Comparison of ENCODE assay signal across 10 mouse cellular contexts in the genomic region with DNA sequence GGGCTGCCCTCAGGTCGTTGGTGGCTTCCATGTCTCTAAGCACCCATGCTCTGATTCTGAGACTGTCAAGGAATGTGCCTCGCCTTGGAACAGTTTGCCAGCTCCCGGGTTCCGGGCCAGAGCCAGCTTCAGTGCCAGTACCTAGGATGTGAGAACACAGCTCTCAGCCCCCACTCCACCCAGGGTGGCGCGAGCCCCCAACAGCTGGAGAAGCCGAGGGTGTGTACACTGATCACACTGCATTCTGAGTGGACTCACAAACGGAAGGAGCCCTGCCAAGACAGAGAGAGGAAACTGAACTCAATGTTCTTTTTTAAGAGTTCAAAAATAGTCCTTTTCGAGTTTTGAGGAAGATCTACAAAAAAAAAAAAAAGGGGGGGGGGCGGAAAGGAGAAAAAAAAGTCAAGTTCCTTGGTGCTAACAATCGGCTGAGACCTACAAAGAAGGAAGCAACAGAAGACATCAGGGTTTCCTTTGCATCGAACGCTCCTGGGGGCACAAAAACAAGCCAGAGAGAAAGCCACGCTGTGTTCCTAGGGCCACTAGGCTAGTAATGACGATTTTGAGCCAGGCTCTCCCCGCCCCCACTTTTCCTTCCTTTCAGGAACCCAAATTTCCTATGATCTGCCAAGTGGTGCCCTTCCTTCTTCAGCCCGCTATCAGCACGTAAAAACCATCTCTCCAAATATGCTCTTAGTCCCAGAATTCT. TPM values are rescaled to one million over a fixed set of nuclear protein-coding genes. Genes with fewer than 3 reads are reported as not detected.
DNase-seq lines count a peak whose midpoint lies in the region; ATAC-seq and TF ChIP-seq lines count a peak whose summit lies in the region.
"Had no signal": no experiment of that assay in that cellular context is flagged by ENCODE, and none has a peak within 500 bp of the region (broad histone marks: within the 10 kb centered on the region; RNA-seq: fewer than 3 reads in every experiment).

No protein-coding gene starts in this region.

- ATAC-seq in heart, embryonic 11.5 days (replicated peaks; ENCODE audit: insufficient number of reproducible peaks, low FRiP score, low TSS enrichment), result no peak
- no peak for ATAC-seq in forebrain, embryonic 12.5 days (ENCODE audit: low FRiP score)
- ATAC-seq in hindbrain, embryonic 14.5 days (ENCODE audit: low FRiP score), result no peak

- no peaks in the 10 kb centered on the region for H3K9me3 ChIP-seq in heart, embryonic 11.5 days (replicated peaks; ENCODE audit: control insufficient read depth, low read length)
- H3K9me3 ChIP-seq in forebrain, embryonic 12.5 days, result no peaks in the 10 kb centered on the region
- H3K9me3 ChIP-seq in hindbrain, embryonic 14.5 days (ENCODE audit: control insufficient read depth, low read length), result no peaks in the 10 kb centered on the region
- H3K9me3 ChIP-seq: midbrain, embryonic 12.5 days had no signal

- H3K36me3 ChIP-seq in heart, embryonic 11.5 days (ENCODE audit: control insufficient read depth, insufficient read depth, low read length), result peaks cover 17% of the 10 kb centered on the region
- no peaks in the 10 kb centered on the region for H3K36me3 ChIP-seq in forebrain, embryonic 12.5 days (replicated peaks)
- H3K36me3 ChIP-seq in hindbrain, embryonic 14.5 days (replicated peaks; ENCODE audit: control insufficient read depth, insufficient read depth), result no peaks in the 10 kb centered on the region
- H3K36me3 ChIP-seq: midbrain, embryonic 12.5 days had no signal

- H3K4me1 ChIP-seq in cortical plate, adult 2 months (ENCODE audit: control insufficient read depth, insufficient read depth, low read length), result peaks cover 28% of the 10 kb centered on the region
- H3K4me1 ChIP-seq in heart, embryonic 11.5 days (ENCODE audit: control insufficient read depth, insufficient read depth, low read length), result peaks cover 7% of the 10 kb centered on the region
- H3K4me1 ChIP-seq in forebrain, embryonic 12.5 days, result peaks cover 9% of the 10 kb centered on the region; the same call in 1 of the 2 replicates
- peaks cover 14% of the 10 kb centered on the region; the same call in 1 of the 2 replicates for H3K4me1 ChIP-seq in hindbrain, embryonic 14.5 days (replicated peaks; ENCODE audit: control insufficient read depth, insufficient read depth, low read length)

- peak overlapping the region; percentile 97 for H3K27ac ChIP-seq in cortical plate, adult 2 months (ENCODE audit: insufficient read depth, low read length)
- peak overlapping the region; percentile 30; the same call in 1 of the 2 replicates for H3K27ac ChIP-seq in heart, embryonic 11.5 days (ENCODE audit: low read depth, low read length)
- H3K27ac ChIP-seq in forebrain, embryonic 12.5 days, result no peak overlapping the region
- H3K27ac ChIP-seq in hindbrain, embryonic 14.5 days, result no peak overlapping the region
- H3K27ac ChIP-seq: kidney, postnatal 0 days; midbrain, embryonic 12.5 days had no signal

- H3K27me3 ChIP-seq in heart, embryonic 11.5 days (ENCODE audit: control insufficient read depth, insufficient read depth, low read length), result no peaks in the 10 kb centered on the region
- no peaks in the 10 kb centered on the region for H3K27me3 ChIP-seq in forebrain, embryonic 12.5 days
- no peaks in the 10 kb centered on the region for H3K27me3 ChIP-seq in hindbrain, embryonic 14.5 days (ENCODE audit: control insufficient read depth, insufficient read depth, low read length)
- H3K27me3 ChIP-seq: midbrain, embryonic 12.5 days had no signal

- 79% methylated on average over 17 of the region's 18 CpGs for WGBS in heart, embryonic 11.5 days (ENCODE audit: insufficient replicate concordance)
- 80% methylated on average over 18 of the region's 18 CpGs for WGBS in forebrain, embryonic 12.5 days
- 85% methylated on average over 18 of the region's 18 CpGs for WGBS in hindbrain, embryonic 14.5 days

- no peak overlapping the region for H3K4me2 ChIP-seq in heart, embryonic 11.5 days
- no peak overlapping the region for H3K4me2 ChIP-seq in forebrain, embryonic 12.5 days
- no peak overlapping the region for H3K4me2 ChIP-seq in hindbrain, embryonic 14.5 days (replicated peaks)
- H3K4me2 ChIP-seq: midbrain, embryonic 12.5 days had no signal

- TF ChIP-seq CTCF in cortical plate, adult 2 months (IDR thresholded peaks at IDR 0.05; ENCODE audit: extremely low read depth, insufficient read depth, low read length), result no peak

- DNase-seq in layer of hippocampus, adult 11-12 months (ENCODE audit: low spot score), result peak; percentile 49
- no peak for DNase-seq in layer of hippocampus, adult 8-10 months (ENCODE audit: low spot score in 2 of 2)
- peak; percentile 31 for DNase-seq in lung, postnatal 36 days
- no peak for DNase-seq in thymus, postnatal 4 days
- no peak for DNase-seq in hindbrain, embryonic 14.5 days (ENCODE audit: low spot score)

- TF ChIP-seq POLR2A in cortical plate, adult 2 months (IDR thresholded peaks at IDR 0.05; ENCODE audit: extremely low read depth, insufficient read depth, low read length), result no peak

- no peak overlapping the region for H3K4me3 ChIP-seq in cortical plate, adult 2 months (ENCODE audit: insufficient read depth, low read length)
- H3K4me3 ChIP-seq in heart, embryonic 11.5 days (ENCODE audit: low read depth, low read length), result no peak overlapping the region
- H3K4me3 ChIP-seq in forebrain, embryonic 12.5 days (replicated peaks), result no peak overlapping the region
- H3K4me3 ChIP-seq in hindbrain, embryonic 14.5 days (replicated peaks; ENCODE audit: low read length), result no peak overlapping the region
- H3K4me3 ChIP-seq: midbrain, embryonic 12.5 days had no signal

- no peak overlapping the region for H3K9ac ChIP-seq in heart, embryonic 11.5 days (ENCODE audit: low read depth, low read length)
- no peak overlapping the region for H3K9ac ChIP-seq in forebrain, embryonic 12.5 days
- H3K9ac ChIP-seq in hindbrain, embryonic 14.5 days, result no peak overlapping the region
- H3K9ac ChIP-seq: midbrain, embryonic 12.5 days had no signal

RNA-seq across cellular contexts. Expression of gene Tmod1, which starts 48.1 kb away (rescaled TPM):
- total RNA-seq in layer of hippocampus, adult 8-10 months (2022), result 10 to 100 TPM; 22.4 to 30.0 (median 28.9) TPM
- polyA plus RNA-seq in cortical plate, adult 2 months (2012; rRNA removed), result 48.2 and 50.9 TPM in 2 replicates
- 203 and 215 TPM in 2 replicates for polyA plus RNA-seq in heart, embryonic 11.5 days (2014; fragmentation: Nextera tagmentation; extraction: Ambion mirVana)
- 0.67 and 1.1 TPM in 2 replicates for polyA plus RNA-seq in forebrain, embryonic 12.5 days (2016; fragmentation: Nextera tagmentation; extraction: Ambion mirVana)
- 1.9 TPM in 2 replicates for polyA plus RNA-seq in hindbrain, embryonic 14.5 days (2014; fragmentation: Nextera tagmentation; extraction: Ambion mirVana)

RNA-seq across cellular contexts. Expression of gene Ncbp1, which starts 51.5 kb away (rescaled TPM):
- total RNA-seq in layer of hippocampus, adult 8-10 months (2022), result 10 to 100 TPM; 46.8 to 57.7 (median 53.6) TPM
- 52.6 and 58.9 TPM in 2 replicates for polyA plus RNA-seq in cortical plate, adult 2 months (2012; rRNA removed)
- 59.1 and 67.4 TPM in 2 replicates for polyA plus RNA-seq in heart, embryonic 11.5 days (2014; fragmentation: Nextera tagmentation; extraction: Ambion mirVana)
- polyA plus RNA-seq in forebrain, embryonic 12.5 days (2016; fragmentation: Nextera tagmentation; extraction: Ambion mirVana), result 129 and 137 TPM in 2 replicates
- 75.6 and 84.9 TPM in 2 replicates for polyA plus RNA-seq in hindbrain, embryonic 14.5 days (2014; fragmentation: Nextera tagmentation; extraction: Ambion mirVana)

RNA-seq across cellular contexts. Expression of gene Tstd2, which starts 51.6 kb away (rescaled TPM):
- 10 to 100 TPM; 17.1 to 22.0 (median 18.7) TPM for total RNA-seq in layer of hippocampus, adult 8-10 months (2022)
- polyA plus RNA-seq in cortical plate, adult 2 months (2012; rRNA removed), result 13.7 and 14.7 TPM in 2 replicates
- 23.4 and 26.6 TPM in 2 replicates for polyA plus RNA-seq in heart, embryonic 11.5 days (2014; fragmentation: Nextera tagmentation; extraction: Ambion mirVana)
- polyA plus RNA-seq in forebrain, embryonic 12.5 days (2016; fragmentation: Nextera tagmentation; extraction: Ambion mirVana), result 56.1 and 60.6 TPM in 2 replicates
- polyA plus RNA-seq in hindbrain, embryonic 14.5 days (2014; fragmentation: Nextera tagmentation; extraction: Ambion mirVana), result 17.5 and 21.6 TPM in 2 replicates

Comparison
In these comparisons a context has a peak if more than half of its experiments do, and no peak if none do; other contexts are left out.
1. DNase-seq: peak in layer of hippocampus, adult 11-12 months (single experiment) and lung, postnatal 36 days (single experiment); none in layer of hippocampus, adult 8-10 months (0 of 2), thymus, postnatal 4 days (single experiment) and hindbrain, embryonic 14.5 days (single experiment).
2. H3K27ac ChIP-seq: peak in cortical plate, adult 2 months (single experiment) and heart, embryonic 11.5 days (single experiment); none in forebrain, embryonic 12.5 days (single experiment) and hindbrain, embryonic 14.5 days (single experiment).
3. RNA of gene Tmod1, which starts 48.1 kb away (polyA plus RNA-seq): 203 to 215 TPM in heart, embryonic 11.5 days and 48.2 to 50.9 TPM in cortical plate, adult 2 months; 1.9 TPM in hindbrain, embryonic 14.5 days and 0.67 to 1.1 TPM in forebrain, embryonic 12.5 days; every median in the first group is over 10 times any median in the second.